Mouse (Mus musculus) 3T3-L1 (cell line): ENCODE measurements around the gene Usp40.

Experiments used
- DNase-seq: peaks from one replicate; pipeline ENCODE4 v3.0.0-alpha.2; 2015; ENCODE audit warnings: low read depth, low spot score

Usp40 gene

DNA sequence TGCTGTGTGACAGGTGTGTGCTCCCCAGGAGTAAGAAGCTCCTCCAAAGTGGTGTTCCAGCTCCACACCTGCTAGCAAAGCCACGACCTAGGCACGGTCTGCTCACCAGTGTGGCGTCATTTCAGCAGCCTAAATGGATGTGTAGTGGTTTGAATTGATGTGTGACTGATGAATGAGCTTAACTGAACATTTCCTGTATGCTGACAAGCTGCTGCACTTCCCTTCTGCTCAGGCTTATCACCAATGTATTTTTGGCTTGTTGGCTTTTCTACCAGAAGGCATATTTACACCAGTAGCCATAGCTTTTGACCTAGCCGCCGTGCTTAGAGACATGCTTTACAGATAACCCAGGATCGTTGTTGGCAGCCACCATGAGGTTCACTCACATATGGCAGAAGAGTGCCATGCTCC is 60.7 kb downstream of the Usp40 start:
- DNase-seq, result no peak

DNA sequence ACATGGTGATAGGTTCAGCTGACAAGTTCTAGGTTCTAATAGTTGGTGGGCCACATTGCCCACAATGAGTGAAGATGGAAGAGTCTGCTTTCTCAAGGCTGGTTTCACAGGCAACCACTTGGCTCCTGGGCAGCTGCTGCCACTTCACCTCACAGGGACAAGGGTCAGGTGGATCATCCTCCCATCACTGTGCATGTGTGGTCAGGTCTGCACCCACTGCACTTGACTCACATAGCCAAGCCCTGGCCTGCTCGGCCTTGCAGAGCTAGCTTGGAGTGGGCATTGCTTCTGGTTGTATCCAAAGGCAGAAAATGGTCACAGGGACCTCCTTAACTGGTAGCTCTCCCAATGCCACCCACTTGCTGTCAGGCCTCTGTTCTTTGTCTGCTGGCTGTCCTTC is 66.6 kb downstream of the Usp40 start:
- DNase-seq, result no peak

DNA sequence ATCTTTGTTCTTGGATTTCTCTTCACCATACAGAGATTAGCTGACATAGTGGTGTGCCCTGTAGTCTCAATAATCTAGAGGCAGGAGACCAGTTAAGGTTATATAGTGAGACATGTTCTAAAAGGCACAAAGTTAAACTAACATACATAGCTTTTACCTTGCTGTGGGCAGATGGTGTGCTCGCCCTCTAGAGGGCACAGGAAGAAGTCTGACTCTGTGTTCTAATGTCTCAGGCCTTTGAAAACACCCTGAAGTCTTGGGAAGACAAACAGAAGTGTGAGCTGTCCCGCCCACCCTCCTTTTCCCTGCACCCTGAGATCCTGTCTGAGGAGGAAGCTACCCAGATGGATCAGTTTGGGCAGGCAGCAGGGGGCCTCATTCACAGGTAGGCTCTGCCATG is 71.8 kb downstream of the Usp40 start:
- peak; percentile 62 for DNase-seq

DNA sequence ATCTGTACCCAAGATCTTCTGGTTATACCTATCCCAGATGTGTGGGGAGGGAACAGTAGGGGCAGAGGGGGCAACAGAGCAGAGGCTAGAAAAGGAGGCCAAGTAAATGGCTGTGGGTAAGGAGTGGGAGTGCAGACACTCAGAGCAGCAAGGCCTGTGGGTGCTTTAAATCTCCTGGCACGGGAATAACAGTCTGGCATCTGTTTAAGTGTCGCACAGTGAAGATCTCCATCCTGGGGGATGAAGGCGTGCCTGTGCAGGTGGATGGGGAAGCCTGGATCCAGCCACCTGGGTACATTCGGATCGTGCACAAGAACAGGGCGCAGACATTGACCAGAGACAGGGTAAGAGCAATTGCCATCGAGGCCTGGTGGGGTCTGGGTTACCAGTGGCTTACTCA is 72.3 kb downstream of the Usp40 start:
- DNase-seq, result no peak

DNA sequence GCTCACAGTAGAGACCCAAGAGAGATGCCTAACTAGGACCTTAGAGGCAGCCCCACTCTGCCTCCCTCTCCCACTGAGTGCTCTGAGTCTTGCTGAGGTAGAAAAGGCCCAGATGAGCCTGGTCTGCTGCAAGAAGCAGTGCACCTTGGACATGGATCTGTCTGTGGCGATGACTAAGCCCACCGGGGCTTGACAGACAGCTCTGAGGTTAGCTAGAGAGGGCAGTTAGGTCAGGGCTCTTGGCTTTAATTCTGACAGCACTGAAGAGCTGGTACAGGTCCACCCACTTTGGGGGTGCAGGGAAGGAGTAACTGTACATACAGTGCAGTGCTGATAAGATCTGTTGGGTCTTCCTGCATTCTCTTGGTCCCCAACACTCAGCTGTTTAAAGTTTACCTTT is 72.8 kb downstream of the Usp40 start:
- DNase-seq, result peak; percentile 67

DNA sequence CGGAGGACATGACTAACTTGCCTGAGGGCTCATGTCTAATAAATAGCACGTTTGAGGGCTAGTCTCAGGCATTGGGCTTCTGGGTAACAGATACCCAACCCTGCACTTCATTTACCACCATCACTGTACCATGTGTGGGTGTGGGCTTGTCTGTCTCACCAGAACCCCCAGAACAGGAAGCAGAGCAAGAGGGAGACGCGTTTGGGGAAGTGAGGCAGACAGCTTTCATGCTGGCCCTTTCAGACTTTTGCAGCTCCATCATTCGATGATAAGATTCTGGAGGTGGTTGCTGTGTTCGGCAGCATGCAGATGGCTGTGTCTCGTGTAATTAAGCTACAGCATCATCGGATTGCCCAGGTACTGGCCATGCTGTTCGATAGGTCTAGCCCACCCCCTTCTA is 73.3 kb downstream of the Usp40 start:
- peak; percentile 53 for DNase-seq

DNA sequence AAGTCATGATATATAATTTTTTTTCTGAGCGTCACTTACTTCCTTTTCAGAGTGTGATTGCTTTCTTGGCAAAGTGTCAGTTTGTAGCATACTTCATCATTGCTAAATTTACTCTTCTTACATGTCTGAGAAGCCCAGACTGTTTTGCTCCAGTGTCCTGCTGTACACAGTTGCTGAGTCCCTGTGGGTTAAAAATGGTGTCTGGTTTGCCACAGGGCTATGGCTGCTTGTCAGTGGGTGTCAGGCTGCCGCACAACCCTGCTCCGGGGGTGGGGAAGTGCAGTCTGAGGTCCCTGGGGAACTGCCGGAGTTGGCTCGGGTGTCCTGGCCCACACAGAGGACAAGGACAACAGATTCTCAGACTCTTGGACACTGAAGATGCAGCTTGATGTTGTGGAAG is 75.3 kb downstream of the Usp40 start:
- no peak for DNase-seq

DNA sequence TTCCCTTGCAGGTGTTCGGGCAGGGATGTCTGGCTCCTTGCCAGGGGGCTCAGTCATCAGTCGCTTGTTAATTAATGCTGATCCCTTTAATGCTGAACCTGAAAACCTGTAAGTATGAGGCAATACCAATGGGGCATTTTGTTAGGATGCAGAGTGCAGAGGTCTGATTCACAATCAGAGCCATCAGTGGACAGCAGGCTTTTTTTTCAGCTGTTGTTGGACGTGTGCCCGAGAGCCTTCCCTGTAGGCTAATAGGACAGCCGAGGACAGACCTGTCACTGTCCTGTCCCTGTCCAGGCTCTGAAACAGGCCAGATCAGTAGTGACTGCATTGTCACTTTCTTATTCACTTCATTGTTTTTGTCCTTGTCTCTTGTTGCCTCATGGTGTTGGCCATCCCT is 78.6 kb downstream of the Usp40 start:
- no peak for DNase-seq

DNA sequence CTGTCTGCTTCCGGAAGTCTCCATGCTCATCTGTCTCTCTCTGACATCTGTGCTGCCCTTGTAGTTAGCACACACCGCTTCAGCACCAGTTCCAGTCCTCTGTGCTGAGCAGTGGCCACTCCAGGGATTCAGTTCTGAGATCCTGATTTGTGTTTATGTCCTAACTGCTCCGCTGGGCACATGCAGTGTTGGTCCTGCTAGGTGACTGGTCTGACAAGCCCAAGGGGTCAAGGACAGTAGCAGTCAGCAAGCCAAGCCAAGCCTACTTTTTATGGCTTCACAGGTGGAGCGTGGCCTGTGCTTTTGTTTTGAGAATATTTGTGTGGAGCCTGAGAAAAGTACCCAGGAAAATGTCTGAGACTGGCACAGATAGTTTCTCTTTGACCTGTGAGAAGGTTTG is 83.5 kb downstream of the Usp40 start:
- no peak for DNase-seq

DNA sequence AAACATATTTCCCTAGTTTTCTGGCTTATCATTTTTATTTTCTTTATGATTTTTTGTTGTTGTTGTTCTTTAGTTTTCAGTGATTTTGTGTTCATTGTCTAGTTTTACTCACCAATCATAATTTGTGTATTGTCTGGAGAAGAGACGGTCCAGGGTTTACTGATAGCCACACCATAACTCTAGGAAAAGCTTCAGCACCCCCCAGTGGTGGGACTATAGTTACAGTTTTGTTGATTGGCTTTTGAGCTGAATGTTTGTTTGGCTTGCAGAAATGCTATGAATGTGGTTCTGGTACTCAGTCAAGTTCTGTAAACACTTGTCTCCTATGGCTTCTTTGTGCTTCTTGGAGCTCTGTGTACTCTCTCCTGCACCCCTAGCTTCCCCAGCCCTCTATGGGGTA is 85.7 kb downstream of the Usp40 start:
- DNase-seq, result peak; percentile 75

DNA sequence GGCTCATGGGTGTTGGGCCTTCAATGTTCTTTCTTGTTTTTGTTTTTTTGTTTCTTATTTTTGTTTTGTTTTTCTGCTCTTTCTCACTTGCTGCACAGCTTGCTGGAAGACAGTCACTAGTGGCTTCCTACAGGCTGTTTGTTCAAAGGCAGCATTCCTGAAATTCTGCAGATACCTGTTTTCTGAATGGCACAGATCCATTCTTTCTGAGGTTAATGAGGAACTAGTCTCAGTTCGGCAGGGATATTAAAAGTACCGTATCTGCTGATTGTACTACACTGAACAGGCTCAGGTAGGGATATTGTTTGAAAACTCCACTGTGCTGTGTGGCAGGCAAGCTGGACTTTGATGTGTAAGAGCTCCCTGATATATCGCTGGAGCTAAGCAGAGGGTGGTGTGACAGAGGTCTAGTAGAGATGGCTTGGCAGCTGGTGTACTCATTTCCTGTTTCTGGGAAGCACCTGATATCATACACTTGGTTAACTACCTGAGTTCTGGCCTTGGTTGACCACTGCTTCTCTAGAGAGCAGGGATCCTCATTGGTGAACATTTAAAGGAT is 88.2 kb downstream of the Usp40 start:
- no peak for DNase-seq

DNA sequence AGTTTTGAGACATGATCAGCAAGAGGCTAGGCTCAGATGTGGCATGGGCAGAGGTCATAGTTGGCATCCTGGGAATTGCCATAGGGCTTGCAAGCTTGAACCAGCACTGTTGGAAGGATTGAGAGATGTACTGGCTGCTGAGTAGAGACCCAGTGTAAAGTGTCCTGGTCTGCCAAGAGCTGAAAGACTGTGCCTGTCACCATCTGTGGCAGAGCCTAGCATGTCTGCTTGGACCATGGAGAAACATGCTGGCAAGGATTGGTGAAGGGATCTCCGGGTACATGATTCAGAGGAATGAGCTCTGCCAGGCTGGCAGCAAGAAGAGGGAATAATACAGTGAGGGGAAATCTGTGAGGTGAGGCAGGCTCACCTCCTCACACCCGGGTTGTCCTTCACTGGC is 90.3 kb downstream of the Usp40 start:
- no peak for DNase-seq

DNA sequence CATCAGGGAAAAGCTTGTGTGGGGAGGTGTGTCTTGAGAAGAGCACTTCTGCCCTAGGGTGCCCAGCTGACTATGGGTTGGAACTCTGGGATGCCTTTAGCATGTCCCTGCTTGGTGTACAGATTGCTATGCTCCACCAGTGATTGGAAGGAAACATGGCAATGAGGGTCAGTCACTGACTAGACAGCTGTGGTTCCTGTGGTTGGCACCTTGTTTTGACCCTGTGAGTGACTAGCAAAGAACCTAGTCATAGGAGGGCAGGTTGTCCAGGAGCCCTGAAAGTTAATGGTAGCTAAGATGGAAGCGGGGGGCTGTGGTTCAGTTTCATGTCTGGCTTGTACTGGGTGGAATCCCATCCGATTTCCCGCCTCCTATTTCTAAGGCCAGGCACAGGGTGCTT is 91.0 kb downstream of the Usp40 start:
- DNase-seq, result no peak

DNA sequence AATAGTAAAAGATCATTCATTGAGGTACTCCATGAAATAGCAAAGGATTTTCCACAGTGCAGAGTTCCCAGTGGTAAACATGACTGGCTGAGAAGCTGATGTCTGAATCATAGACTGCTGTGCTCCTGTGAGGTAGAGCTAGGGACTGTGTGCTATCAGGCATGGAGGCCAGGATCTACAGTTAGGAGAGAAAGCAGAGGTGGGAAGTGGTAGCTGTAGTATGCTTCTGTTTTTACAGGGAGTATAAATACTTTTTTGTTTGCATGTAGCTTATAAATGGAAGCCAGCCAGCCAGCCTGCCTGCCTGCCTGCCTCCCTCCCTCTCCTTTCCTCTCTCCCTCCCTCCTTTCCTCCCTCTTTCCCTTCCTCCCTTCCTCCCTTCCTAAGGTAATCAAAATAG is 95.0 kb downstream of the Usp40 start:
- no peak for DNase-seq

DNA sequence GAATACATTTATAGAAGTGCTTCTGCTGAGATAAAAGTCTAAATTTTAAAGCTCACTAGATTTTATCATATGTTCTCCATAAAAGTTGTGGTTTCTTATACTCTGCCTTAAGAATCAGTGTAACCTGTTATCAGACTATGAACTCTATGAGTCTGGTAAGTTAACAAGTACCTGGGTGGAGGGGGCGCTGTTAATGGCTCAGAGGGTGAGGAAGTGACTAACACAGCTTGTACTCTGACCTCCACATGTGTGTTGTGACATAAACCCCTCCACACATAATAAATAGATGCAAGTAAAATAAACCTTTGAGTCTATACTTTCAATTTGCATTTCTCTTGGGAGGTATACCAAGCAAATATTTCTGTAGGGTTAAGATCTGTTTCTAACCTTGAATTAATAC is 97.9 kb downstream of the Usp40 start:
- no peak for DNase-seq

DNA sequence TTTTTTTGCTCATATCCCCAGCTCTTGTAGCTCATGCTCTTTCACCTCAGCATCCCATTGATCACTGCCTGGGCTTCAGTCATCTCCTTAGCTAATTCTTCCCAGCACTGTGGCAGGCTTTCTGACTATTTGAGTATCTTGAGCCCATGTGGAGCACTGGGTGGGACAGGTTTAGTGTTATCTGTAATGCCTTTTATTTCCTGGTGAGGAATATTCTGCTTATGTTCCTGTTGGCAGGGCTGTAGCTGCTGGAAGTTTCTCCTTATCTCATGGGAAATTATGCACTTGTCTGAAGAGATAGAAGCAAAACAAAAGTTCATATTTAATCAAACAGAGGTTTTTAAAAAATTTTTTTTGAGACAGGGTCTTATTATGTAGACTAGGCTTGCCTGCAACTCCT is 98.8 kb downstream of the Usp40 start:
- no peak for DNase-seq

DNA sequence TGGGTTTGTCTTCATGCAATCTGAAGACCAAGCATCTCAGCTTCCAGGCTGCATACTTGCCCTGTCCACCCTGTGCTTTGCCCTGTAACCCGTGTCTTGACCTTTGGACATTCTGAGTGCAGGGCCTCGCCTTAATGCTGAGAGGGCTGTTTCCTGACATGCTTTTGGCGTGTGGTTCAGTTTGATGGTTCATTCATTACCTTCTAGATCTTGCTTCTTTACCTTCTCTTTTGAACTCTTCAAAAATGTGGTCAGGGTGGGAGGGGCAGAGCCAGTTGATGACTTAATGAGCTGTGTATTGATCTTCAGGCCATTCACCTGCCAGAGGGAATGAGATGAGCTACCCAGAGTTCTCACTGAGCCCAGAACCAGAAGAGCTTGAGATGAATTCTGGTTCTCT is 99.6 kb downstream of the Usp40 start:
- no peak for DNase-seq

DNA sequence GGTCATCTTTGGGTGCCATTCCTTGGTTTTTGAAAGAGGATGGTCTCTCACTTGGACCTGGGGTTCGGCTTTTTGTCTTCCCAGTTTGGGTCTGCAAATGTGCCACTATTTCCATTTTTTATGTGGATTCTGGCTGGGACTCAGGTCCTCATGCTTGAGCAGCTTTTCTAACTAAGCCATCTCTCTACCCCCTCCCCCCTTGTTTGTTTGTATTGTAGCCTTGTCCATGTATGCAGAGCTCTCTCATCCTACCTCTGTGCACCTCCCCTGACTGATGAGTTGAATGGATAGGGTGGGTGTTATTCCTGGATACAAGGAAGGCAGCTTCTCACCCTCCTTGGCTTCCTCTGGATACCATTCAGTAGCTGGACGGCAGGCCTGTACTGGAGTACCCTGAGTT is 100.3 kb downstream of the Usp40 start:
- no peak for DNase-seq

DNA sequence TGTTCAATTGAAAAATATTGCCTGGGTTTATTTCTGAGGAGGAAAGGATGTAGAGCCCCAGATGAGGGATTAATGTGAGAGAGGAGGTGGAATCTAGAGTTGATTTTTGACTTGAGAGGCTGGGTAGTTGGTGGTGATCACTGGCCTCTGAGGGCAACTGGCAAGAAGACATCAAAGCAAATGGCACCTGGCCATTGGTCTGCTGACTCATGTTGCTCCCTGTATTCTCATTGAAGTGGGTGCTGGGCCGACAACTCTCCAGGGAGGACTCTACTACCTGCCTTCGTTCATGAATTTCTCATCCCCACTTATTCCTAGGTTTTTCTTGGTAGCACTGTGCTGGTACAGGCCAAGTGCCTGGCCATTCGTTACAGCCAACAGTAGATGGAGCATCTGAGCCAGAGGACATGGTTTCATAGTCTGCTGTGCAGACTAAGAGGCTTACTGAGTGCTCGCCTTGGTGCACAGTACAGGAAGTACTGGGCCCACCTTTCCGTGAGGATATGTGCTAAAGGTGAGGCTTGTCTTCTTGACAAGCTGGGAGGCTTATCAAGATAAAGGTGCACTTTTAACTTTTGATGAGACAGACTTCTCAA is 101.9 kb downstream of the Usp40 start:
- DNase-seq, result no peak

DNA sequence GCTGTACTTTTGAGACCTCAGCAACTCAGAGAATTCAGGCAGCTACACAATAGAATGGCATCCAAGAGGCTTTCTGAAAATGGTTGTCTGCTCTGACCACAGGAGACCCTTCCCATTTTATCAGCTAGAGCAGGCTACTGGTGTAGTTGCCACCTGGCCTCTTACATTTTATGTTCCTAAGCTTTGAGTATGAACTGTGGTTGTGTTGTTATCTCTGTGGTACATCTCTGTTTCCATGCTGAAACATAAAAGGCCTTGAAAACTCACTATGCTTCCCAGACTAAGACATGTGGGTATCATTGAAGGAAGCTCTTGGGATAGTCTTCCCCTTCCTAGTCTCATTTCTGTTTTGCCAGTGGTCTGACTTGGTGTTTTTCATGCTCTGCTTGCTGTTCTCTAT is 106.2 kb downstream of the Usp40 start:
- no peak for DNase-seq

DNA sequence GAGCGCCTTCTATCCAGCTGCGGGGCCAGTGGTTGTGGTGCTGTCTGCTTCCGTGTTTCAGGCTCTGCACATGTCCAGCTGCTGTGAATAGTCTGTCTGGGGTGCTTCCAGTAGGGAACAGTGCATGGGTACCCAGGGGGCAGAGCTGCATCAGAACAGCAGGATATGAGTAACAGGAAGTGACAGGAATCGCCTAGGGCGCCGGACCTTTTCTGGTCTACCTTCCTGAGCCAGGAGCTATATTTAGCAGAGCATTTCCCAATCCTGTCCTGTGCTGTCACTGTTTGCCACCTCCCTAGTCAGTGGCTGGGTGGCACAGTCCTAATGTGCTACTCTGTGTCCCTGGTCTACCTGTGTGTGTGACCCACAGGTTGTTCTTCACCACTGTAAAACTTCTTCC is 107.4 kb downstream of the Usp40 start:
- DNase-seq, result peak; percentile 90

DNA sequence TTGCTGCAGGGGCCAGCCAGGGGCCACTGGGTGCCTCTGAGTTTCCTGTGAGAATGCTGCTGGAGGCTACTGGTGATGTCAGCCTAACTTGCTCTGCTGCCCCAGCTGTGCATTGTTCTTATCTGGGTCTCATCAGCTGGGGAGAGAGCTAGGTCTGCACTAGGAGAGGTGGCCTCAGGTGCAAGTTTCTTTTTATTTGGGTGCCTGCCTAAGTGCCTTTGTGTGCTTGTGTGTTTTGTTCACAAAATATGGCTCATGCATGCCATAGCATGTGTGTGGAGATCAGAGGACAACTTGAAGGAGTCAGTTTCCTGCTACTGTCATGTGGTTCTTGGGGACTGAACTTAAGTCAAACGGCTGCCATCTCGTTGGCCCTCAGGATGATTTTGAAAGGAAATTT is 108.7 kb downstream of the Usp40 start:
- peak; percentile 33 for DNase-seq

DNA sequence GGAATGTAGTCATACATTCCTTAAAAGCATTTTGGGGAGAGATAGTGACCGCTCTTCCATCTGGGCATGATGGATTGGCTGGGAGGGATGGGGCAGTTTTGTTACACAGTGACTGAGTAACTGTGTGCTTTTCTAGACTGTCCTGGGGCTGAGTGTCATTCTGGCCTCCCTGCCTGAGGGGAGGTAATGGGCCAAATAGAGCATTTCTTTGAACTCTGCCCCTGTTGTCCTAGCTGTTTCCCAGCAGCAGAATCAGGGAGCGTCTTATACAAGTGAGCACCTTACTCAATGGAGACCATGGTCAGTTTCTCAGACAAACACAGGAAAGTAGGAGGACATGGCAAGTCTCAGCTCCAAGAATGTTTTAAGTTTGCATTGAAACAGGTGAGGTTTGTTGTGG is 111.4 kb downstream of the Usp40 start:
- no peak for DNase-seq
